Mouse (Mus musculus) common myeloid progenitor, adult 5-6 weeks (primary cell): Measurements from ENCODE around the gene Cmip. TPM values are rescaled to one million over a fixed set of nuclear protein-coding genes. Genes with fewer than 3 reads are reported as not detected.

Experiments
- ATAC-seq: replicated peaks from 2 replicates; pipeline ENCODE4 v1.8.0; 2016; ENCODE audit warnings: low read depth, mild to moderate bottlenecking, moderate TSS enrichment, inconsistent platforms; ENCODE audit not compliant: poor library complexity, severe bottlenecking
- total RNA-seq: library from RNA; stranded (forward); fragments of 200-1000, 187-1606 nt; gene quantifications from 2 replicates; pipeline ENCODE4 v1.2.3, GENCODE M21; 2017

Cmip gene
- total RNA-seq, 1 experiment from 2014 or later: 29.0 TPM

DNA sequence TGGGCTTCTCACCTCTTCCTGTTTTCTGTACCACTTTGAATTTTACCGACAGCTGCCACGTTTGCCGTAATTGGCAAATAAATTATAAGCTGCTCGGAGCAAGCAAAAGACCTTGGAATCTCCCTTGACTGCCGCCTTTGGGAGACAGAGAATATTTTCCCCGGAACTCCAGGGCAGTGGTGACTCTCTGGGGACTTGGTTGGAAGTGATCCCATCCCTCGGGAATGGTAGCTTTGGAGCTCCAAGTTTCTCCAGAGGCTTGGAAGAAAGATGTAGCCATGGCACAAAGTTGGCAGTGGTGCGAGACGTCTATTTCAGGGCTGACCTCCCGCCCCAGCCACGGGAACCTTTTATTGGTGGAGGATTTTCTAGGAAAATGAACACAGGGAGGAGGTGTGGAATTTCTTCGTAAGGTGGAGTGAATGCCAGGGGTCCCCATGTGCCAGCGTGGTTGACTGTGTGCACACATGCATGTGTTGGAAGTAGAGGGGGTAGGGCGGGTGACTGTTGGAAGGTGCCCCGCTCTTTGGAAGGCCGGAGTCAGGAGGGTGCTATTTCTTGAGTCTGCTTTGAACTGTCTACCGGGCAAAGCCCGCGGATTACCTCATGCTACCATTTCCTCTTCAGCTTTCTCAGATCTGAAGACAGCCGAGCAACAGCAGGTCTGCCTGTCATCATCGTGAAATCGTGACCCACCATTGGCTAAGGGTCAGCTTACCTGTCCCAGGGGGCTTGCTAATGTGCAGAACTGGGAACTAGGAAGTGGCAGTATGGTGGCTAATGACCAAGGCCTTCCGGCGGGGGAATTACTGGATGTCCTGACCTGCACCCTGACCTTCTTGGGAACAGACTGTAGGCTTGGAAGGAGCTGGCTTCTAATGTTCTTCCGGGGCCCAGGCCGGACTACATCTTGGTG, 62.3 kb downstream of the Cmip start:
- ATAC-seq: no peak

DNA sequence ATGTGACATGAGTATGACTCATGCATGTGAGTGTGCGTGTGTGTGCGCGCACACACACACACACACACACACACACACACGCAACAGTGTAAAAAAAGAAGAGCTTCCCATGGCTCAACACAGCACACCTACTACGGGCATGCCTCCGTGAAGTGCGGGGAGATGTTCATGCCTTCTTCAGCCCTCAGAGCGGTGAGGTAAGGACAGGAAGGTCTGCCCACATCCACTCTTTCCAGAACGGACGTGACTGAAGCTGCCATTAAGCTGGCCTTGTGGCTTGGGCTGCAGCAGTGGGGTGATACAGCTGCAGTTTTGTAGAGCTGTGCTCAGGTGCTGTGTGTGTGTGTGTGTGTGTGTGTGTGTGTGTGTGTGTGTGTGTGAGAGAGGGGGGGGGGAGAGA, 63.8 kb downstream of the Cmip start:
- ATAC-seq: peak; percentile 45

DNA sequence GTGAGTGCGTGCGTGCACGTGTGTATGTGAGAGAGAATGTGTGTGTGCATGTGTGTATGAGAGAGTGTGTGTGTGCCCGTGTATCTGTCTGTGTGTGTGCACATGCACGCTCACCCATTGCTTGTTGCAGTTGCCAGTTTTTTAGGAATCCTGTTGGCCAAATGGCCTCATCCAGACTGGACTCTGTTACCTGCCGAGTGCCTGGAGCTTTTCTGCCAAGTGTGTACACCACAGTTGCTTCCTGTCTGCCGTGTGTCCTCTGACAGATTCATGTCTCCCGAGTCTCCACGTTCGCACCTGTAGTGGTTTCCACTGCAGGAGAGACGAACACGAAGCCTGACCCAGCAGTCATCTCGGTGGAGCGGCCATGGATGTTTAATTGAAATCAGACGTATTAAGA, 64.4 kb downstream of the Cmip start:
- ATAC-seq: no peak

DNA sequence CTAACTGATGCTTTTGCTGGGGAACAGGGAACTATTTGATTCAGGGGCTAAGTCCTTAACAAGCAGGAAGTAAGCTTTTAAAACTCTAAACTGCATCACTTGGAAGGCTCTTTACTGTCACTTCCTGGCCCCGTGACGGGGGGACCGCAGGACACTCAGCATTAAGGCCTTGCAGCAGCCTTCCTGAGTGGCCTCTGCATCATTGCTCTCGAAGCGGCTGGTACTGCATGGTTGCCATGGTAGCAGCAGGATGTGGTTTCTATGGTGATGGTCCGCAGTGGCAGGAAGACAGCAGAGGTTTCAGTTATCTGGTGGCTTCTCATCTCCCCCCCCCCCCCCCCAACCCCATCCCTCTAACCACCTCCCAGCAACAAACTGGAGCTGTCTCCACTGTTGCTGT, 65.2 kb downstream of the Cmip start:
- peak; percentile 55 for ATAC-seq

DNA sequence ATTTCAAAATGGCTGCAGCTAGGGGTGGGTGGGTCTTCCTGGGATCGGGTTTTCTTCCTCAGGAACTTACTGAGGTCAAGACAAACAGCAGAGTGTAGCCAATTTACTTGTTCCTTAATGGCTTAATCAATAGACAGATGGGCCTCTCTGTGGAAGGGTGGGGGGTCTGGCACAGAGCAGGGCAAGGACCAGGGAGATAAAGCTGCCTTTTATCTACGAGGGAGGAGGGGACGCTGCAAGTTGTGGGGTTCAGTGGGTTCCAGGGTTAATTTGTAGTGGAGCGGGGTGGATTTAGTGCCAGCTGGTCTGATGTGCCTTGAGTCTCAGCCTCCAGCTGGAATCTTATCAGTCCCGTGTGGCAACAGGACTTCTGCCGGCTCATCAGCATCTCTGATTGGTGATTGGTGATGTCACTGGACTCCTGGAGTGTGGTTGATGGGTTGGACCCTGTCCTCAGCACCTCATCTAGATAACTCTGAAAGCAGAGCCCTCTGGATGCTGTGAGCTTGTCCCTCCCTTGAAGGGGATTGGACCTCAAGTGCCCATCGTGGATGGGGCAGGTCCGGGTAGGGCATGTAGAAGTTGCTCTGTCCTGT, 65.9 kb downstream of the Cmip start:
- no peak for ATAC-seq

DNA sequence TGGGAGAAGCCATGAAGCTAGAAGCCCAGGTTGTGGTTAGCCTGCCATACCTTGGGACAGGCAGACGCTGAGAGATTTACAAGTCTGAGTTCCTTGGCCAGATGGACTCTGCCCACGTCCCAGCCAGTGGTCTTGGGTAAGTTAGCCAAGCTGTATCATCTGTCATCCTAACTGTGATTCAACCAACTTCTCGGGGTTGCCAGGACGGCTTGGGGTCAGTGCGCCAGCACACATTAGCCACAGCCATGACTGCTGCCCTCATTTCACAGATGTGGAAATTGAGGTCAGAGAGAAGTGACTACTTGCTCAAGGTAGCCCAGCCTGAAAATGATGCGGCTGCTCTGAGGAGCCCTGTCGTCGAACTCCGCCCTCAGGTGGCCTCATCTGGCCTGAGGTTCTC, 68.0 kb downstream of the Cmip start:
- no peak for ATAC-seq

DNA sequence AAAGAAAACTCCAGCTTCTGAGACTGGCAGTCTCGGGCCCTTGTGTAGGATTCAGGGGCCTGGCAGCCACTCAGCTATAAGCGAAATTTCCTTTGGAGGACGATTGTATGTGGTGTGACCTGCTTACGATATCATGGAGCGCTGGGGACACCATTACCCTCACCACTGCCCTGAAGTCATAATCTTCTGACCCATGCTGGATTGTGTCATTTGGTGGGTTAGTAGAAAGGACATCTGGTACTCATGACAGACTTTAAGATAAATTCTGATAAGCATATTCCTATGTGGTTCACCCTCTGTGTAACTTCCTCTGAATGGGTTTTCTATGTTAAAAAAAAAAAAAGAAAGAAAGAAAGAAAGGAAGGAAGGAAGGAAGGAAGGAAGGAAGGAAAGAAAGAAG, 69.9 kb downstream of the Cmip start:
- 0 out of 2 replicates have a peak, but pooled peaks have one; percentile 22 for ATAC-seq

DNA sequence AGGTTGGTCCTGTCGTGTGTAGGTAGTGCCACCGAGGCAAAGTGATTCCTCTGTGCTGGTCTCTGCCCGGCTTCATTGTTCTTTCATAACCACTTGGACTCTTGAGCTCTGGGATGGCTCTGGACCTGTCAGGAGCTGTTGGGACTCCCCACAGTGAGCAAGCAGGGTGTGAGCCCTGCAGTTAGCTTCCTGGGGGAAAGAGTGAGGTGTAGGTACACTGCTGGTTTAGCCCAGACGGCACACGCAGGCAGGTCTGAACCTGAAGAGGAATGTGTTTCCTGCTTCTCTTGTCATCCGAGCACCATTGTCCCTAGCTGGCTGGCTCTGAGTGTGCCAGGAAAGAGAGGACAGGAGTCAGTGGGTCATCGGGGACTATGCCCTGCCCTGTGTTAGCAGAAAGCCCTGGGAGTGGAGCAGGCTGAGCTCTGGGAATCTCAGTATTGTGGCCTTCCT, 70.5 kb downstream of the Cmip start:
- ATAC-seq: no peak

DNA sequence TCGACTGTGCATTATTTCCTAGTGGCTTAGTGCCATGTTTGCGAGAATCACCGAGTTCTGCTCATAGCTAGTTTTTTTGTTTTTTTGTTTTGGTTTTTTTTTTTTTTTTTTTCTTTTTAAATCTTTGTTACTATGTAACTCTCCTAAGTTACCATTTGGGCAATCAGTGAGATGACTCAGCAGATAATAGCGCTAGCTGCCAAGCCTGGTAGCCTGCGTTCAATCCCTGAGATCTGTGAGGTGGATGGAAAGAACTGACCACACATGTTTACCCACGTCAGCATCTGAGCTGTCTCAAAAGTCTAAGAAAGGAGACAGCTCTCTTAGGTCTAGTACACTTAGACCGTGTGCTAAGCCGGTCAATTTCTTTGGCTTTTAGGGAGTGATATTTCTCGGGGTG, 71.9 kb downstream of the Cmip start:
- 0 out of 2 replicates have a peak, but pooled peaks have one; percentile 33 for ATAC-seq

DNA sequence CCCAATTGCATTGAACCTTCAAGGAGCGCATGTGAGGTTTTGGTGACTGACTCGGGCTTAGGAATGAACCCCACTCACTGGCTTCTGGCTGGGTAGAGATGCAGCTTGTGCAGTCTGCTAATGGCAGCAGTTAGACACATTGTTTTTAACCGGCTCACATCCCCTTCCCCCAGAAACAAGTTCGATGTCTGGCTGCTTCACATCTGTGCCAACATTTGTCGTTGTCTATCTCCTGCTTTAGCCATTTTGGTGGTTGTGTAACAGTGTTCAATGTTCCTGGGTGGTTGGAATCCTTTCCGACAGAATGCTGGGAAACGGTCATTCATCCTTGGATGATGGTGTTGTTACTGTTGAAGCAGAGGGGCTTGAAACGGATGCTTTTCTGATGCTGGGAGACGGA, 72.3 kb downstream of the Cmip start:
- no peak for ATAC-seq

DNA sequence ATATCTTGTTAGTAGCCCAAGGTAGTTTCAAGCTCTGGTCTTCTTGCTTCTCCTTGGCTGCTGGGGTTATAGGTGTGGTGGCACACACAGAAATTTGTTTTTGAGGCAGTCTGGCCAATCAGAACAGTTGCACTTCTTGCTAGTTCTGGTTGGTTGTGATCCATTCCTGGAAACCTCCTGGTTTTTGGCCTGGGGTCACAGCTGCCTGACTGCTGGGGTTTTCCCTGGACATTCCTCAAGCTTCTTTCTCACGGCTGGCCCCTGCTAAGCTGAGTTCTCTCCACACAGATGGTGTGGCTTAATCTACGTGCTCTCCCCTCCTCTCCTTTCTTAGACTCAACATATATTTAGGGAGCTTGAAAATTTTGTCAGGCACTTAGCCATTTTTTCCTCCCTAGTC, 73.0 kb downstream of the Cmip start:
- no peak for ATAC-seq

DNA sequence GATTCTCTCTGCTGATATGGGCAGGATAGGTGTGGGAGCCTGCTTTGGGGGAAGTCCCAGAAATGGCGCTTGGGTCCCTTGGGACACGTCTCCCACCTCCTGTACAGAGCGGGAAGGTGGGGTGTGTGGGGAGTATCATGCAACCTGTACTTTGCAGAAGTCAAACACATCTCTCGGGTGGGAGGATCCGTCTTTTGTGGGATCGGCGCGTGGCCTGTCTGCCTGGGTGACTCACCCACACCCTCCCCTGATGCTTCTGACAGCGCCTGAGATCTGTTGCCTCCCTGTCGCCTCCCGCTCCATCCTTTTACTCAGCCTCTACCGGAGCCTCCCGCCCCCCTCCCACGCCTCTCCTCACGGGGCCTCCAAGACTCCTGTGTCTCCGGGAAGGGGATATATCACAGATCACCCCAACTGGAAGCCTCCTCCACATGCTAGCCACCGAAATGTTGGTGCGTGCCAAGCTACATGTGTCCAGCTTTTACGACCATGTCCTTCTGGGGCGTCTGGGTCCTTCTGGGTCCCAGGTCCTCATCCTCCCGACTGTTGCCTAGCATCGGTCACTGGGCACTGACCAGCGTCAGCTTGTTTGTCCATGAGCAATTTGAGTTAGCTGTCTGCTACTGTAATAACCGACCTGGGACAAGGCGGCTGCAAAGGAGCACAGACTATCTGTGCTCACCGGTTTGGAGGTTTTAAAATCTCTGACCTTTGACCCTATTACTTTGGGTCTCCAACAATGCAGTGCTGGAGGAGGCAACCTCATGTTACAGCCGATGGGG, 75.6 kb downstream of the Cmip start:
- ATAC-seq: 0 out of 2 replicates have a peak, but pooled peaks have one; percentile 10

DNA sequence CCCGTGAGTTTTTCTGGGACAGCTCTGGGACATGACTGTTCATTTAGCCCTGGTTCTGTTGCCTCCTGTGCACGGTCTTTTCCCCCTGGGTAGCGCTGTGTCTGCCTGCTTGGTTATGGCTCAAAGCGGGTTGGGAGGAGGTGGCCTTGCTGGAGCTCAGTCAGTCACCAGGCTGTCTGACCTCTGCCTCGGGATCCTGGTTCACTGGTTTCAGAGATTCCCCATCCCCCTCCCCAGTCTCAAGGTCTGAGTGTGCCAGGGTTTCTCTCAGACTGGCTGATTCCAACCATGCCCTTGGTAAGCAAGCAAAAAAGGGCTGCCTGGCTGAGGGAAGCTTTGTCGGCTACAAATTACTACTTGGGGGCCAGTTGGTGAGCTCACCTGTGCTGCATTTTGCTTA, 76.8 kb downstream of the Cmip start:
- ATAC-seq: no peak

DNA sequence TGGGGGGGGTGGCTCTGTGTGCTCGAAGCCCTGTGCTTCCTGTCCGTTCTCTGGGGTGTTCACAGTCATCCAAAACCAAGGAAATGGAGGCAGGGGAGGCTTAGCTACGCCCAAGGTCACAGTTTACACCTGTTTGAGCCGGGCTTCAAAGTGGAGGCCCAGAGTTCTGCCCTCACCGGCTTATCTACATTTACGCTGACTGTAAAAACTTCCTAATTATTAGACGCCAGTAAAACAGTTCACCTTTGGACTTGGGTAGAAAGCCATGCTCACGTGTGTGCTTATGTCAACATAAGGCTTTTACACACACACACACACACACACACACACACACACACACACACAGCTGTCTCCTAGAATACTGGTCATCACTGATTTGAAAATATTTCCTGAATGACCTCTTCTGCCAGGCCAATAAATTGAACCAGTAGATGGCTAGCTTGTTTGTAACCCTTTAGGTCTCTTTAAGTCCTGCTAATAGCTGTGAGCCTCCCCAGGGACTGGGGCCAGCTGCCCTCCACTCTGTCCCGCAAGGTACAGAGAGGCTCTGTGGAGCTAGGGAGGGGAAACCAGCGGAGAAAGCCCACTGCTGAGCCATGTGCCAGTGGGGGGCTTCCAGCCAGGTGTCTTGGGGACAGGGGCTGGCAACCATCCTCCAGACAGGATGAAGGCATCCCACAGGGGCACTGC, 77.3 kb downstream of the Cmip start:
- no peak for ATAC-seq

DNA sequence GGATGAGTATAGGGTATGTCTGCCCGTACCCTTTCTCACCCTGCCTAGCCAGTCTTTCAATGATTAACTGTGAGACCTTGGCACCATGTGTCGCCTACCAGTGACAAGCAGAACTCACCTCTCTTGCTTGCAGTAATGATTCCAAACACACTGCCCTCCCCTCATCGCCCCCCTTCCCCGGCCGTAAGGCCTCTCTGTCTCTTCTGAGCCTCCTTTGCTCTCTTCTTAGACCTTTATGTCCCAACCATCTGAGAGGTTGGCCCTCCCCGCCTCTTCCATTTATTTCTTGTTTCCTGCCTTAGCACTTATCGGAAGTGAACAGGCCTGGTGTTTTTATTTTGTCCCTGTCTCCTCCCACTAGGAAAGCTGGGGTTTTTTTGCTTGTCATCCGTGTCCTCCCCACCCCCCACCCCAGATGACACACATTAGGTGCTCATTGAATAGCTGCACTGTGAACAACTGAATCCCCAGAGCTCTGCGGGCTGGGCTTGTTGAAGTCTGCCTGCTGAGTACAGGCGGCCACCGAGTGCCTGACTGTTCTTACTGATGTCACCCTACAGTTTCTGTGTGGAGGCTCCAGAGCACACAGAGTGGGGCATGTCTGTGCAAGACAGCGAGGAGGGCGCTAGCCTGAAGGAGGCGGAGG, 78.0 kb downstream of the Cmip start:
- ATAC-seq: peak; percentile 28

DNA sequence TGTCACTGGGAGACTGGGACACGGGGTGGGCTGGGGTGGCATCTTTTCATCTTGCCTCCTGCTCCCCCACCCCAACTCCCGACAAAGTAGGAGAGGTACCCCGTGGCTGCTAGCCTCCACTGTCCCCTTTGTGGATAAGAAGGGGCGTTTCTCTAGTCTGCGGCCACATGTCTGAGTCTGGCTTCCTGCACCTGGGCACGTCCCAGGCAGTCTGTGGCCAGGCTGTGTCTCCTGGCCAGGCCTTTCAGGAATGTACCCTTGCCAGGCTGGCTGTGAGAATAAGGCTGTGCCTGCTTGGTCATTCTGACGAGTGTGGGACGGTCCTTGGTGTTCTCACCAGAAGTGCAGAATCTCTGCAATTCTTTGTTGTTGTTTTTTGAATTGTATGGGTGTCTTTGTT, 78.6 kb downstream of the Cmip start:
- peak; percentile 13; the same call in 1 of the 2 replicates for ATAC-seq

DNA sequence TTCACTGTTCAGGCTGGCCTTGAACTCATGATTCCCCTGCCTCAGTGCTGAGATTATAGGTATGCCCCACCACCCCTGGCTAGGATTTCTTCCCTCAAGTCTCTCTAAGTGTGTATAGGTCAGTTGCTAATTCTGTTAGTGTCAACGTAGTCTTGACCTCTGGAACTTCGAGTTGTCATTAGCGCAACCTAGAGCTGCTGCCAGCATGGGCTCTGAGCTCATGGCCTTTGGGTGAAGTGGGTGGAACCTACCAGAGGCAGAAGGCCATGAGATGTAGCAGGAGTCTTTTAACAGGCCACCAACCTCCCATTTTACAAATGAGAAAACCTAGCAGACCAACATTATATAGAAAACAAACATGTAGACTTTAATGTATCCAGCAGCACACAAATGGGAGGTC, 80.3 kb downstream of the Cmip start:
- no peak for ATAC-seq

DNA sequence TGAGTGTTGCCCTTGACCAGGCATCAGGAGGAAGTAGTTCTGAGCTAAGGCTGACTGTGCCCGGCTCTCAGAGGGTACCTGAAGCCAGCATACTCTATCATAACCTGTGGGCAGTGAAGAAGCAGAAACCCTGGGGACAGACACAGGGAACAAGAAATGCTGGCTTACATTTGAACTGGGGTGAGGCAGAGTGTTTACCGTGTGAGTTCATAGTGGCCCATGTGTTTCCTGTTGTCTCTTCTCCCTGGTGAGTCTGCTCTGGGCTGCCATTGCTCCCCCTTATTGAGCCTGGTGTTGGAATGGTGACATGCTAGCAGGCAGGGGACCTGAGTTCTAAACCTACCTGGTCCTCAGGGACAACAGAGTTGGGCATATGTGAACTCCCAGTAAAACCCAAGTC, 81.8 kb downstream of the Cmip start:
- ATAC-seq: no peak

DNA sequence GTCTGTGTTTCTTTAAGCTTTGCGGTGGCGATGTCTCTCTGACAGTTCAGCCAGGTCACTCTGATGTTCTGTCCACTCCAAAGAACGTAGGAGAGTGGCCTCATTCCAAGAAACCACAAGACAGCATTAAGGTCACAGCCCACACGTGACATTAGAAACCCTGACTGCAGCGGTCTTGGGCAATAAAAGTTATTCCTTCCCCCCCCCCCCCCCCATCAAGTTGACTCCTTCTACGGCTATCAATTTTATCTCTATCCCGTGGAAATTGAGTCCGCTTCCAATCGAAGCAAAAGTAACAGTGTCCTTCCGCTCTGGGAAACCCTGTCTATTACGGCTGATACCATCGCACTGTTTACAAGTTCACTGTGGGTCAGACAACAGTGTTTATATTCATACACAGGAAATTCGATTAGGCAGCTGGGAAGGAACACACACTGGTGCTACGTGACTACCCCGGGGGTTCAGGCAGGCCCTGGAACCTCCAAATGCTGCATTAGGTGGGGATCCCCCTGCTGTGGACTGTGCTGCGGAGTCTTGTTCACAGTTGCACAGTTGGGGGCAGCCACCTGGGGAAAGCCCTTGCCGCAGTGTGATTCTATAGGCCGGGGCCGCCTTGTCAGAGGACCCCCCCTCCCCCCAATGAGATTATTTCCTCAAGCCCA, 82.6 kb downstream of the Cmip start:
- no peak for ATAC-seq
